Mouse (Mus musculus) gastrocnemius, adult 2 months (tissue): Measurements from ENCODE around the gene Foxp4. TPM values are rescaled to one million over a fixed set of nuclear protein-coding genes. Genes with fewer than 3 reads are reported as not detected.
A peak's percentile ranks its signal among the peaks of the same experiment; 100 is the strongest.

ENCODE experiments used
- DNase-seq: peaks from one replicate; pipeline ENCODE4 v3.0.0; 2022
- H3K27ac ChIP-seq: fragments of 200-600 bp; 2 replicates; pipeline ENCODE4 v1.8.1; 2022; ENCODE audit warnings: mild to moderate bottlenecking
- H3K4me3 ChIP-seq: fragments of 200-600 bp; 2 replicates; pipeline ENCODE4 v1.8.1; 2022; ENCODE audit warnings: mild to moderate bottlenecking, moderate library complexity
- CTCF ChIP-seq: fragments of 200-600 bp; IDR thresholded peaks from 2 replicates; pipeline ENCODE4 v1.8.1; 2022; ENCODE audit warnings: antibody characterized with exemption, mild to moderate bottlenecking, moderate library complexity
- intact Hi-C: fragments of 180-260 bp; cut with DNase I; formaldehyde crosslinking; loops from one replicate; pipeline ENCODE4 v1.15.1; 2025
- total RNA-seq, 2 experiments: library from RNA; stranded (reverse); gene quantifications; 2 replicates each; pipeline ENCODE4 v1.2.3; 2021

Gene Foxp4
- total RNA-seq, 2 experiments from 2014 or later: 7.3 to 7.9 TPM

DNA sequence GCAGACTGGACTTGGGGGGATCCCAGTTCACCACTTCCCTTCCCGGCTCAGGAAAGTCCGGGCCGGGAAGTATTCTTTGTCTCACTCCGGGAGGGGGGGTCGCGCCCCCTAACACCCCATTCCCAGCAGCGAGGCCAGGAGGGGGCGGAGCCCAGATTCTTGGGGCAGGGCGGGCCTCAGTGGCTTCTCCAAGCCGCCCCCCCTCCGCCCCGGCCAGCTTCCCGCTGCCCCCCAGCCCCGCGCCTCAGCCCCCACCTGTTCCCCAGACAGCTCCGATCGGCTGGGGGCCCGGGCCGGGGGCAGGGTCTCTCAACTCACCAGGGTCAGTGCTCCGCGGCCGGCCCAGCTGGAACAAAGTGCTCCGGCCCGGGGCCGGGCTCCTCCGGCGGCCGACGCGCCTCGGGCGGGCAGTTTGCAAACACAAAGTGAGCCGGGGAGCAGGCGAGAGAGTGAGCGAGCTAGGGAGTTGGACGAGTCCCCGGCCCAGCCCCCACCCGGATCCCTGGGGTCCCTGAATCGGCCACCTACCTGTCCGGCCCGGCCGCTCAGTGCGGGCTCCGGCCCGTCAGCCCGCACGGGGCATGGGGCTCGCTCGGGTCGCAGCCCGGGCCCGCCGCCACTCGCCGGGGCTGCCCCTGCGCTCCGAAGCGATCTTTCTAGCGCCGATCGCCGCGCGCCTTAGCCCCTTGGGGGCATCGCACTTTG is 615 bp downstream of the Foxp4 start:
- H3K27ac ChIP-seq: peak overlapping the region; percentile 91
- DNase-seq: peak; percentile 72
- TF ChIP-seq CTCF: no peak
- peak overlapping the region; percentile 97 for H3K4me3 ChIP-seq
- intact Hi-C loops: loop anchor here (2.0 to 5.0 kb wide), 3 partner anchors 51 to 121 kb away; no protein-coding TSS in a partner anchor

DNA sequence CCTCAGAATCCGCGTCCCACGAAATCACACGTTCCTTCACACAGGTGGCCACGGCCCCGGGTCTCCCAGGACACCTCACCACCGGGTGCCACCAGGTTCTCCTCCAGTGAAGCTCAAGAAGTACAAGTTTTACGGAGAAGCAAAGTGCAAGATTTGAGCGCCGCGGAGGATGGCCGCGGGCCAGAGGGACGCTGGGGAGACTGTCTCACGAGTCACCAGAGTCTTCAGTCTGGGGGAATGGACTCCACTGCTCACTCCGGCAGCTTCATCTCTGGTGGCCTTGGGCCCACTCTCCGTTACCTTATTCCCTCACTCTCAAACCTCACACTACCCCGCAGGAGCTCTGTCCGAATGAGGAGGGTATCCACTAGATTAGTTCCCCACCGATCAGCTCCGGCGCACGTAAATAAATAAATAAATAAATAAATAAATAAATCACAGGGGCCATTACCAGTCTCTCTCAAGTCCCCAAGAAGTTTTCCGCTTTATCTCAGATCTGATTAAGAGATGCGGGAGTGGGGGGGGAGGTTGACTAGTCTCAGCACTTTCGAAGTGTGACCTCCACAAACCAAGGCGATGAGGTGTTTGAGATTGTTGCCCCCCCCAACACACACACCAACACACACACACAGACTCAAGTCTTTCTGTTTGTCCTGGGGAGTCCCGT is 1.3 kb downstream of the Foxp4 start:
- peak; percentile 50 for DNase-seq
- Histone ChIP-seq H3K4me3 (peak overlapping the region; percentile 97), H3K27ac (peak overlapping the region; percentile 91)
- TF ChIP-seq CTCF: no peak
- intact Hi-C loops: loop anchor here (5.0 kb wide), 1 partner anchor 51 kb away; no protein-coding TSS in a partner anchor

DNA sequence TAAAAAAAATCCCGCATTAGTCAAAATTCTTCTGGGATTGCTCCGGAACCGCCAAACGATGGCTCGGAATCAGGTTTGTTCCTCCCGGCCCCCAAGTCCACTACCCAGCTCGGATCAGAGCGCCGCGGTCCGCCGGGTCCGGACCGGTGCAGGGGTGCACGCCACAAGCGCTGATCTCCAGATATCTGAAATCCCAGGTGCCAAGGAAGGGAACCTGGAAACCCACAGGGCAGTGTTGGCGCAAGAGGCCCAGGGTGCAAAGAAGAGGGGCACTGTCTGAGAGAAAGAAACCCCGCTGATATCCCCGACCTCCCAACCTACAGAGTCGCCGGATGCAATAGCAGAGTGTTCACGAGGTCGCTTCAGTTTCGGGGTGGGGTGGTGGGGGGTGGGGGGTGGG is 1.9 kb downstream of the Foxp4 start:
- TF ChIP-seq CTCF: no peak
- H3K27ac ChIP-seq: no peak overlapping the region
- H3K4me3 ChIP-seq: peak overlapping the region; percentile 97
- intact Hi-C loops: loop anchor here (5.0 kb wide), 1 partner anchor 50 kb away; no protein-coding TSS in a partner anchor
- no peak for DNase-seq

DNA sequence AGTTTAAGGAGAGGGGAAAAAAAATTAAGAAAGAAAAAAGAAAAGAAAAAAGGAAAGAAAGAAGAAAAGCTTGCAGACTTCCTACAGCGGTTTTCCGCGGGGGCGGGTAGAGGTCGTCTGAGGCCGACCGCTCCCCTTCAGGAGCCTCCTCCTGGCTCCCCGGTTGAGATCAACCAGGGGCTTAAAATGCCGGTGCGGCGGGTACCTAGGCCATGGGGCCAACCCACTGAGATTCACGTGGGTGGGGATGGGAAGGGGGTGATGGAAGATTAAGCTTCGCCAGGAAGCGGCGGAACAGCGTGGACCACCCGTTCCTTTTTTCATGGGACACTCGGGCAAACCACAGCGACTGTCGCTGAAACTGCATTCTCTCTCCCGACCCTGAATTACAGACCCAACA is 2.3 kb downstream of the Foxp4 start:
- Histone ChIP-seq H3K27ac (no peak overlapping the region), H3K4me3 (peak overlapping the region; percentile 97)
- no peak for TF ChIP-seq CTCF
- DNase-seq: no peak
- intact Hi-C loops: loop anchor here (5.0 kb wide), 1 partner anchor 50 kb away; no protein-coding TSS in a partner anchor

DNA sequence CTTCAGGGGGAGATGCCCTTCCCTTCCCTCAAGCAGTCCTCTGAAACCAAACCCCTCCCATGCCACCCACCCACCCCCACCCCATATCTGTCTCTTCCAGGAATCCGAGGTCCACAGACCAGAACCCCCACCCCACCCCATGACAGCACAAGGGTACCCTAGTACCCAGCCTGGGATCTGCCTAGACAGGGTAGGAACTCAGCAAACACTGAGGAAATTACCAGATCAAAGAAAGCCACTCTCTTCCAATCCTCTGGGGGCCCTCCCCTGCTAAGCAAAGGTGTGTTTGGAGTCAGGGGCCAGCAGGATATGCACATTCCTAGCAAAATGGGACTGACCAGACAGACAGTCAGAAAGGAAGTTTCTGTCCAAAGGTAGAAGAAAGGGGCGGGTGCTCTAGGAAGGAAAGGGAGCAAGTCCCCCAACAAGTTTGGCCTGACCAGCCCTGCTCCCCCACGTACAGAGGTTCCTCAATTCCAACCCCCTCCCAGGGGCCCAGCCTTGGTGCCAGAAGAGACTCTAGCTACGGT is 3.2 kb downstream of the Foxp4 start:
- no peak overlapping the region for H3K27ac ChIP-seq
- no peak for TF ChIP-seq CTCF
- H3K4me3 ChIP-seq: no peak overlapping the region
- intact Hi-C loops: loop anchor here (5.0 kb wide), 1 partner anchor 49 kb away; no protein-coding TSS in a partner anchor
- DNase-seq: no peak

DNA sequence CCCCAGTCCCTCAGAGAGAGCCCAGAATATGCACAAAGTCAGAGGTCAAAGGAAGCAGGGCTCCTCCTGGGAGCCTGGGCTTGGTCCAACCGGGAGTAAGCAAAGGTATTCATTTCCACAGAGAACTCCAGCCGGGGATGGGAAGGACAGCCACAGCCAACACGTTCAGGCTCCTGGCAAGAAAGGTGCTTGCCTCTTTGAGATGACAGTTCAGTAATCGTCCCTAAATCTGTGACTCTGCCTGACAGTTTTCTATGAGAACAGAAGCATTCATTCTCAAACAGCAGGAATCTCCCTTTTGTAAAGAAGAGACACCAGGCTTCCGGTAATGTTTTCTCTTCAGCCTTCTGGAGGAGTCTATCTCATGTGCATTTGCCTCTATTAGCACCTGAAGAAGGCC is 4.6 kb downstream of the Foxp4 start:
- Histone ChIP-seq H3K4me3 (no peak overlapping the region), H3K27ac (no peak overlapping the region)
- no peak for TF ChIP-seq CTCF
- intact Hi-C loops: loop anchor here (5.0 kb wide), 1 partner anchor 48 kb away; no protein-coding TSS in a partner anchor
- DNase-seq: no peak

DNA sequence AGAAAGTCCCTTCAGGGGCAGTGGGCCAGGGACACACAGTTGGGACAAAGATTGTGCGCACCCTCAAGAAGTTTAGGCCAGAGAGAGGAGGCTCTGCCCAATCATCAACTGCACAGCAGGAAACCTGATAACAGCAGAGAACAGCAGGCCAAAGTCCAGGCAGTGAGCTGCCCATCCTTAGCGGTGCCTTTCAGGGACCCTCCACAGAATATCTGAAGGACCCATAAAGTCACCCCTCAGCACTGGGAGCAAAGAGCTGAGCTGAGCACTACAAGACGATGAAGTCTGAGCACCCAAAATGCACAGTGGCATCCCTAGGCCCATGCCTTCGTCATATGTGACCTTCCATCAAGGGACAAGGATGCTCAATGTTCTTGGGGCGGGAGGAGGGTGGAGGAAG is 6.5 kb downstream of the Foxp4 start:
- no peak for DNase-seq

DNA sequence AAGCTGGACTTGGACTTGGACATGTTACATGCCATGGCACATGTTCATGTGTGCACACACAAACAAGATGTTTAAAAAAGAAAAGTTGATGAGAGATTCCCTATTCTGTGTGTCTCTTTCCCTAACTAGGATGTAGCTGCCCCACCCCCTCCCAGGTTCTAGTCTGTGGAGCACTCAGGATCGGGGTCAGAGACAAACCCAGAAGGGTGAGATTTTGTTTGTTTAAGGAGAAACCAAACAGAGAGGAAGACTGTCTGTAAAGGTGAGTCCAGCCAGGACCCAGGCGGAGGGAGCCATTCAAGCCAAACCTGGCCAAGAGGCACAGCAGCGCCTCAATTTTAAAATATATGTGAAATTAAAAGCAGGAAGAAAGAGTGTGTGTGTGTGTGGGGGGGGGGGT is 7.2 kb downstream of the Foxp4 start:
- DNase-seq: no peak
- intact Hi-C loops: no loop called here
- TF ChIP-seq CTCF: no peak
- H3K27ac ChIP-seq: no peak overlapping the region
- no peak overlapping the region for H3K4me3 ChIP-seq

More for the DNA sequence above, 6.5 kb downstream of the Foxp4 start:
- no peak overlapping the region for H3K4me3 ChIP-seq
- H3K27ac ChIP-seq: no peak overlapping the region
- no peak for TF ChIP-seq CTCF
- intact Hi-C loops: no loop called here

DNA sequence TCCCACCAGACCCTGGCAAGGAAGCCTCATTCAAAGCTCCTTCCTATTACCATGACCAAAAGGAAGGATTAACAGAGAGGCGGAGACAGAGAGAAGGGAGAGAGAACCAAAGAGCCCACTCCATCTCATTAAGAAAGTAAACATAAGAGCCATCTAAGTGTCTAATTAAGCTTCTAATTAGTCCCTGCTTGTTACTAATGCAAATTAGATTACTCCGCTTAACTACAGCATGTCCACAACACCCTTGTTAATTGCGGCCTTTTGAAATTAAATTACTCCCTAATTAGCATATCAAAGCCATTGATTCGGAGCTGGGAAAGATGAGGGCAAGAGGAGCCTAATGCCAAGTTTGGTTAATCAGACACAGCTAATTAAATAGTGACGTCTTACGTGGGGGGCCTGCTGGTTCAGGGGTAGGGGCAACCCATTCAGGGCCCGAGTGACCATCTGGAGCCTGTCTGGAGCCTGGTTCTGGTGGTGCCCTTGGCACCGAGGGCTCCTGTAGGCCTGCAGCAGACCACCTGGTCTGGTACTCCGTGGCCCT is 9.7 kb downstream of the Foxp4 start:
- Histone ChIP-seq H3K4me3 (no peak overlapping the region), H3K27ac (no peak overlapping the region)
- TF ChIP-seq CTCF: no peak
- intact Hi-C loops: no loop called here
- no peak for DNase-seq

DNA sequence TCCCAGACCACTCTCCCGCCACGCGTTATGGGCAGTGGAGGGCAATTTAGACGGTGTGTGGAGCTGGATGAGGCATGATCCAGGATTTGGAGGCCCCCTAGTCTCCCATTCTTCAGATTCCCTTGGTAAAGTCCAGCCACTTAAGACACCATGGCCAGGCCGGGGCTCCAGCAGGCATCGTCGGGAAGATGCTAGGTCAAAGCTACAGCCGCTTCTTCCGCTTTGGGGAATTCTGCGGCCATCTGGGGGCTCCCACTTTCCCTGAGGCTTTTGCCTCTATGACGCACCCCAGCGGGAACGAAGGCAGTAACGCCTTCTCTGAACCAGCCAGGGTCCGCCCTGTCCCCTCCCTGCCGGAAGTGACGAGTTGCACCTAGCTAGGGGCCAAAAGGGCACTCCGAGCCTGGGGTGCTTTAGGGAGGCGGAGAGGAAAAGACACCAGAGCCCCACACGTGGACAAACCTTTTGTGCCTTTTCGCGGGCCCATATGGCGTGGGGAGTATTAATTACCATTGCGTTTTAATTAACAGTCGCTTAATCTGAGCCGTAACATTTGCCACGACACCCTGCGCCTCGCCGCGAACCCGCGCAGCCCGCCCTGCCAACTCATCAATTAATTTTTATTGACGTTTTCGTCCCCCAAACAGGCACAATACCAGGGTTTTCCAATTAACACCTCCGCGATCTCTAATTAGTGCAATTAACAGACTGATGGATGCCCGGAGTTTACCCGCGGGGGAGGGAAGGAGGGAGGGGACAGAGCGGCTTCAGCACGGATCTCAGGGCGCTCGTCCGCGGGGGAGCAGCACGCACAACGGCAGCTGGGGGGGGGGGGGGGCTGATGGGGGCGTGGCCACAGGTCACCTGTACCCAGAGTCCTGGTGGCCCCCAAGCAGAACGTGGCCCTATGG is 15.1 kb downstream of the Foxp4 start:
- peak; percentile 89 for DNase-seq
- intact Hi-C loops: no loop called here
- peak overlapping the region; percentile 78 for H3K27ac ChIP-seq
- H3K4me3 ChIP-seq: peak overlapping the region; percentile 80
- TF ChIP-seq CTCF: no peak

DNA sequence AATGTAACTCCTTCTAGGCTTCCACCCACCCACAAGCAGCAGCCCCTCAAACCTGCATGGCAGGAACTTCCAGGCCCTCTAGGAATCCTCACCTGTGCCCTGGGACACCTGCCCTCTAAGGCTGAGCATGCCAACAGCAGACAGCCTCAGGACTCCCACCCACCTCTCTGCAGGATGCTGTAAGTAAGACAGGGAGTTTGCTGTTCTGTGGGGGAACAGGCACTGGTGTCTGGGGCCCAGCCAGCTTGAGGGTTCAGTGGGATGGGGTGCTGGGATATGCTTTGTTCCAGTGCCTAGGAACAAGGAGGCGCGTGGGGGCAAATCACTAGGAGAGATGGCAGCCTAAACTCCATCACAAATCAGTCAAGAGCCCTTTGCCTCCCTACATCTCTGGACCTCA is 16.4 kb downstream of the Foxp4 start:
- H3K4me3 ChIP-seq: no peak overlapping the region
- no peak for TF ChIP-seq CTCF
- DNase-seq: no peak
- intact Hi-C loops: no loop called here
- no peak overlapping the region for H3K27ac ChIP-seq

DNA sequence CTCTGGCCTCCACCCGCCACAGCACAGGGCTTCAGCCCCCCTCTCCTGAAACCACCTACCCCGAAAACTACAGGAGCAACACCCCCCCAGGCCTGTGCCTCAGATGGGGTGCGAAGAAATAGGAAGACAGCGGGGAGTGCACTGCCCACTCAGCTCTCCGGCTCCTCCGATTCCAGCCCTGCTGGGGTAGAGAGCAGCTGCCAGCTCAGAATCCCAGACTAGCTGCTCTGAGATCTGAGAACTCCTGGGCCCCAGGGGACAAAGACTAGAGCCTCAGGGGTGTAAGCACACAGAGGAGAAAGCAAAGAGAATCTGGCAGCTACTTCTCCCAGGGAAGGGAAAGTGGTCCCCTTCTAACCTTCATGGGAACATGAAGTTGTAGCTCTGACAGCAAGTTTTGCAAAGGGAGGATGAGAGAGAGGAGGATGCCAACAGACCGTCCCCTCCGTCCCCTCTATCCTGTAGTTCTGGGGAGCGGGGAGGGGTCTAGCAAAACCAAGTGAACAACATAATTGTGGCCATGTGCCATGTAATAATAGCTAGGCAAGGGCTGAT is 17.0 kb downstream of the Foxp4 start:
- H3K4me3 ChIP-seq: no peak overlapping the region
- no peak for DNase-seq
- intact Hi-C loops: no loop called here
- no peak overlapping the region for H3K27ac ChIP-seq
- TF ChIP-seq CTCF: no peak
